Mouse (Mus musculus): ENCODE results near the gene Siae. TPM values are rescaled to one million over a fixed set of nuclear protein-coding genes. Genes with fewer than 3 reads are reported as not detected.
A peak's percentile ranks its signal among the peaks of the same experiment; 100 is the strongest.

Gene Siae
- polyA plus RNA-seq, 1 experiment from 2014 or later = 10.6 TPM

DNA sequence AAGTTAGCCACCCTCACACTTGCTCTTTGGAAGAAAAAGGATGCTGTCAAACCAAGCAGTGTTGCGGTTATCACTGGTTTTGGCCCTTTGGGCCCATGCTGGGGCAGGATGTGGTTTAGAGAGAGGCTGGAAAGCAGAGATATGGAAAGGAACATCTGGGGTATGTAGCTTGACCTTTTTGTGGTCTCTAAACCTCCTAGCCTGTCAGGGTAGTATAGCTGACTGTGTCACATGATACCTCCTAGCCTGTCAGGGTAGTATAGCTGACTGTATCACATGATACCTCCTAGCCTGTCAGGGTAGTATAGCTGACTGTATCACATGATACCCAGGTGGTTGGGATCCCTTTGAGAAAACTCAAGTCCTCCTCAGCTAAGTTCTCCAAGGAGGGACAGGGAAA, 1.2 kb upstream of the Siae start:
- no peaks in the 10 kb centered on the region for H3K36me3 ChIP-seq (ENCODE audit: insufficient read depth, low read length)

GRCm38 (mm10) chr9:37556366-37556765, 868 bp downstream of the Siae start:
- Histone ChIP-seq H3K4me1 (replicated peaks; ENCODE audit: insufficient read depth, low read length) (0 out of 2 replicates have a peak, but pooled peaks cover 6% of the 10 kb centered on the region), H3K36me3 (ENCODE audit: insufficient read depth, low read length) (no peaks in the 10 kb centered on the region), H3K27ac (no peak overlapping the region), H3K9ac (ENCODE audit: low read depth, low read length) (no peak overlapping the region), H3K9me3 (replicated peaks; ENCODE audit: low read length) (no peaks in the 10 kb centered on the region), H3K4me3 (replicated peaks; ENCODE audit: low read depth, low read length) (no peak overlapping the region), H3K4me2 (ENCODE audit: low read length) (no peak overlapping the region), H3K27me3 (ENCODE audit: insufficient read depth, low read length) (peaks cover 3% of the 10 kb centered on the region; the same call in 1 of the 2 replicates)
- DNase-seq (ENCODE audit: low spot score) (no peak), ATAC-seq (replicated peaks; ENCODE audit: low FRiP score, low read depth) (no peak)
- 76% methylated on average over 3 of the region's 3 CpGs for whole genome bisulfite sequencing
- no peak for TF ChIP-seq CTCF (IDR thresholded peaks at IDR 0.05; ENCODE audit: low read depth)

More for the DNA sequence above, 1.2 kb upstream of the Siae start:
- no peak overlapping the region for H3K4me2 ChIP-seq (ENCODE audit: low read length)
- WGBS = 86% methylated on average over 1 of the region's 1 CpGs
- no peaks in the 10 kb centered on the region for H3K9me3 ChIP-seq (replicated peaks; ENCODE audit: low read length)
- no peak for TF ChIP-seq CTCF (IDR thresholded peaks at IDR 0.05; ENCODE audit: low read depth)
- DNase-seq (ENCODE audit: low spot score) = no peak
- H3K9ac ChIP-seq (ENCODE audit: low read depth, low read length) = no peak overlapping the region
- H3K27me3 ChIP-seq (ENCODE audit: insufficient read depth, low read length) = peaks cover 13% of the 10 kb centered on the region; the same call in 1 of the 2 replicates
- 0 out of 2 replicates have a peak, but pooled peaks cover 6% of the 10 kb centered on the region for H3K4me1 ChIP-seq (replicated peaks; ENCODE audit: insufficient read depth, low read length)
- no peak for ATAC-seq (replicated peaks; ENCODE audit: low FRiP score, low read depth)
- H3K4me3 ChIP-seq (replicated peaks; ENCODE audit: low read depth, low read length) = no peak overlapping the region
- H3K27ac ChIP-seq = no peak overlapping the region

DNA sequence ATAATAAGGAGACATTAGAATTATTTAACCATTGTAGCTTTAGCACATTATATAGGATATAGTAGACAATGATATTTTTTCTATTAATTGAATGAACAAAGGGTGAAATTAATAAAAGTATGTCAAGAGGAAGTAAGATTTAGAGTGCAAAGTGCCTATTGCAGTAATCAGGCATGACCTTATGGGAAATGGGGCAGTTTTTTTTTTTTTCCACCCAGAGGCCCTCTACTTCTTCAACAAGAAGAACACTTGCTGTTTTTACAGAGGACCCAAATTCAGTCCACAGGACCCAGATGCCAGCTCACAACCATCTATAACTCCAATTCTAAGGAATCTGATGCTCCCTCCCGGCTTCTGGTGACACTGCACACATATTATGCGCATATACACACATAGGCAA, 5.1 kb downstream of the Siae start:
- Histone ChIP-seq H3K4me2 (ENCODE audit: low read length) (no peak overlapping the region), H3K4me3 (replicated peaks; ENCODE audit: low read depth, low read length) (no peak overlapping the region), H3K9me3 (replicated peaks; ENCODE audit: low read length) (no peaks in the 10 kb centered on the region), H3K4me1 (replicated peaks; ENCODE audit: insufficient read depth, low read length) (no peaks in the 10 kb centered on the region), H3K27ac (no peak overlapping the region), H3K36me3 (ENCODE audit: insufficient read depth, low read length) (no peaks in the 10 kb centered on the region), H3K9ac (ENCODE audit: low read depth, low read length) (no peak overlapping the region), H3K27me3 (ENCODE audit: insufficient read depth, low read length) (no peaks in the 10 kb centered on the region)
- TF ChIP-seq CTCF (IDR thresholded peaks at IDR 0.05; ENCODE audit: low read depth) = no peak
- DNase-seq (ENCODE audit: low spot score) = no peak
- WGBS = 78% methylated on average over 2 of the region's 2 CpGs
- no peak for ATAC-seq (replicated peaks; ENCODE audit: low FRiP score, low read depth)

GRCm38 (mm10) chr9:37563805-37564204, 8.3 kb downstream of the Siae start:
- no peak for TF ChIP-seq CTCF (IDR thresholded peaks at IDR 0.05; ENCODE audit: low read depth)
- ATAC-seq (replicated peaks; ENCODE audit: low FRiP score, low read depth) (no peak), DNase-seq (ENCODE audit: low spot score) (no peak)
- no peak overlapping the region for H3K4me2 ChIP-seq (ENCODE audit: low read length)
- no peak overlapping the region for H3K9ac ChIP-seq (ENCODE audit: low read depth, low read length)
- WGBS = 47% methylated on average over 1 of the region's 1 CpGs
- H3K4me1 ChIP-seq (replicated peaks; ENCODE audit: insufficient read depth, low read length) = peaks cover 15% of the 10 kb centered on the region
- no peaks in the 10 kb centered on the region for H3K9me3 ChIP-seq (replicated peaks; ENCODE audit: low read length)
- no peaks in the 10 kb centered on the region for H3K36me3 ChIP-seq (ENCODE audit: insufficient read depth, low read length)
- no peak overlapping the region for H3K4me3 ChIP-seq (replicated peaks; ENCODE audit: low read depth, low read length)
- no peaks in the 10 kb centered on the region for H3K27me3 ChIP-seq (ENCODE audit: insufficient read depth, low read length)
- H3K27ac ChIP-seq = no peak overlapping the region

GRCm38 (mm10) chr9:37567019-37567418, 11.5 kb downstream of the Siae start:
- DNase-seq (ENCODE audit: low spot score) (no peak), ATAC-seq (replicated peaks; ENCODE audit: low FRiP score, low read depth) (no peak)
- Histone ChIP-seq H3K4me1 (replicated peaks; ENCODE audit: insufficient read depth, low read length) (peaks cover 21% of the 10 kb centered on the region), H3K36me3 (ENCODE audit: insufficient read depth, low read length) (no peaks in the 10 kb centered on the region), H3K9me3 (replicated peaks; ENCODE audit: low read length) (no peaks in the 10 kb centered on the region), H3K9ac (ENCODE audit: low read depth, low read length) (no peak overlapping the region), H3K4me2 (ENCODE audit: low read length) (no peak overlapping the region), H3K27me3 (ENCODE audit: insufficient read depth, low read length) (no peaks in the 10 kb centered on the region), H3K27ac (no peak overlapping the region), H3K4me3 (replicated peaks; ENCODE audit: low read depth, low read length) (no peak overlapping the region)
- WGBS = 88% methylated on average over 2 of the region's 2 CpGs
- TF ChIP-seq CTCF (IDR thresholded peaks at IDR 0.05; ENCODE audit: low read depth) = no peak

DNA sequence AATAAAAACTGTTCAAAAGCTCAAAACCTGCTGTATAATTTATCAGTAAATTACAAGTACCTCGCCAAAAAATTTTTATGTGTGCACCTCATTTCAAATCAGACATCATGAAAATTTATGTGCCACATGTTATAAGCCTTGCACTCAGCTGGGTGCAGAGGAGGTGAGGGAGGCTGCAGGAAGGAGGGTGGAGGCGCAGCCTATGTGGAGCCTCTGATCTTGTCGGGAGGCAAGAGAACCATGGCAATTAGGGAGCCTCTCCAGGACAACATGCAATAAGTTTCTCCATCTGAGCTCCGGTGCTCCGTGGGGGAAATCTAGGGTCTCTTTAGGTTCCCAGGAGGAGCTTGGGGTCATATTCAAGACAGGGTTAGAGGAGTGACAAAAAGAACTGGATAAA, 12.0 kb downstream of the Siae start:
- 25% methylated on average over 5 of the region's 5 CpGs for WGBS
- DNase-seq (ENCODE audit: low spot score) (no peak), ATAC-seq (replicated peaks; ENCODE audit: low FRiP score, low read depth) (no peak)
- H3K27me3 ChIP-seq (ENCODE audit: insufficient read depth, low read length) = no peaks in the 10 kb centered on the region
- H3K27ac ChIP-seq = no peak overlapping the region
- H3K4me3 ChIP-seq (replicated peaks; ENCODE audit: low read depth, low read length) = no peak overlapping the region
- TF ChIP-seq CTCF (IDR thresholded peaks at IDR 0.05; ENCODE audit: low read depth) = no peak
- H3K36me3 ChIP-seq (ENCODE audit: insufficient read depth, low read length) = no peaks in the 10 kb centered on the region
- peaks cover 21% of the 10 kb centered on the region for H3K4me1 ChIP-seq (replicated peaks; ENCODE audit: insufficient read depth, low read length)
- H3K9me3 ChIP-seq (replicated peaks; ENCODE audit: low read length) = no peaks in the 10 kb centered on the region
- 0 out of 2 replicates have a peak overlapping the region, but pooled peaks have one; percentile 0 for H3K9ac ChIP-seq (ENCODE audit: low read depth, low read length)
- peak overlapping the region; percentile 45; the same call in 1 of the 2 replicates for H3K4me2 ChIP-seq (ENCODE audit: low read length)
